Mouse (Mus musculus): ENCODE measurements at regions not wholly inside any gene's neighbourhood (a gene's known extent, or its start where the extent isn't known, plus 50 kb on each side); places are given as distances from the start of the nearest gene placed in this dataset.

- TF ChIP-seq CTCF (IDR thresholded peaks at IDR 0.05) (no peak), EP300 (IDR thresholded peaks at IDR 0.05; ENCODE audit: insufficient read depth, low read depth, low read length) (no peak), POLR2A (IDR thresholded peaks at IDR 0.05; ENCODE audit: insufficient read depth, low read depth, low read length) (no peak)
These were observed 265.8 kb upstream of the Mpped2 start for GRCm38 (mm10) chr2:106427237-106427636.
